Mouse (Mus musculus) heart, embryonic 12.5 days (tissue): ENCODE results near the gene Acpp. TPM values are rescaled to one million over a fixed set of nuclear protein-coding genes. Genes with fewer than 3 reads are reported as not detected.
A peak's percentile ranks its signal among the peaks of the same experiment; 100 is the strongest.
"Not testable (repeated sequence)": the region's sequence is repeated elsewhere in the genome, so short reads cannot be mapped to it uniquely, and the experiment has no call there.

Experiments used
- ATAC-seq: fragments of 200-750 bp; cut with Nextera tagmentation; 2 replicates; pipeline ENCODE4 v1.8.0; 2017; ENCODE audit warnings: moderate TSS enrichment, moderate library complexity; ENCODE audit not compliant: insufficient number of reproducible peaks, low FRiP score
- H3K27ac ChIP-seq: fragments of 300-500 bp; sonication (generic); 2 replicates; pipeline ENCODE4 v1.5.1; 2016; ENCODE audit warnings: mild to moderate bottlenecking, moderate library complexity; ENCODE audit not compliant: poor library complexity, severe bottlenecking
- H3K27me3 ChIP-seq: fragments of 300-500 bp; sonication (generic); replicated peaks from 2 replicates; pipeline ENCODE4 v1.6.1; 2016; ENCODE audit warnings: mild to moderate bottlenecking, moderate library complexity
- H3K36me3 ChIP-seq: fragments of 300-500 bp; sonication (generic); 2 replicates; pipeline ENCODE4 v1.6.1; 2016; ENCODE audit warnings: mild to moderate bottlenecking, moderate library complexity
- H3K4me1 ChIP-seq: fragments of 300-500 bp; sonication (generic); replicated peaks from 2 replicates; pipeline ENCODE4 v1.6.1; 2016; ENCODE audit warnings: mild to moderate bottlenecking
- H3K4me2 ChIP-seq: fragments of 300-500 bp; sonication (generic); 2 replicates; pipeline ENCODE4 v1.6.1; 2016; ENCODE audit warnings: mild to moderate bottlenecking, moderate library complexity
- H3K4me3 ChIP-seq: fragments of 300-500 bp; sonication (generic); 2 replicates; pipeline ENCODE4 v1.5.1; 2016; ENCODE audit warnings: mild to moderate bottlenecking
- H3K9ac ChIP-seq: fragments of 300-500 bp; sonication (generic); 2 replicates; pipeline ENCODE4 v1.6.1; 2016; ENCODE audit warnings: mild to moderate bottlenecking, moderate library complexity
- H3K9me3 ChIP-seq: fragments of 300-500 bp; sonication (generic); replicated peaks from 2 replicates; pipeline ENCODE4 v1.6.1; 2016; ENCODE audit warnings: mild to moderate bottlenecking, moderate library complexity
- WGBS: fragments of 180-500 bp; shearing (Covaris S2); methylation state at CpG from one replicate; pipeline ENCODE4 v1.1.7; 2016; 5-methylcytosine and 5-hydroxymethylcytosine counted together
- polyA plus RNA-seq: library from polyadenylated mRNA; unstranded; fragments of >200 nt; fragmentation: Nextera tagmentation; extraction: Ambion mirVana; gene quantifications from 2 replicates; pipeline ENCODE4 v1.2.1, GENCODE M21; 2016

Gene Acpp
- 0.15 TPM in 1 of 2 replicates, not detected in the other for polyA plus RNA-seq

DNA sequence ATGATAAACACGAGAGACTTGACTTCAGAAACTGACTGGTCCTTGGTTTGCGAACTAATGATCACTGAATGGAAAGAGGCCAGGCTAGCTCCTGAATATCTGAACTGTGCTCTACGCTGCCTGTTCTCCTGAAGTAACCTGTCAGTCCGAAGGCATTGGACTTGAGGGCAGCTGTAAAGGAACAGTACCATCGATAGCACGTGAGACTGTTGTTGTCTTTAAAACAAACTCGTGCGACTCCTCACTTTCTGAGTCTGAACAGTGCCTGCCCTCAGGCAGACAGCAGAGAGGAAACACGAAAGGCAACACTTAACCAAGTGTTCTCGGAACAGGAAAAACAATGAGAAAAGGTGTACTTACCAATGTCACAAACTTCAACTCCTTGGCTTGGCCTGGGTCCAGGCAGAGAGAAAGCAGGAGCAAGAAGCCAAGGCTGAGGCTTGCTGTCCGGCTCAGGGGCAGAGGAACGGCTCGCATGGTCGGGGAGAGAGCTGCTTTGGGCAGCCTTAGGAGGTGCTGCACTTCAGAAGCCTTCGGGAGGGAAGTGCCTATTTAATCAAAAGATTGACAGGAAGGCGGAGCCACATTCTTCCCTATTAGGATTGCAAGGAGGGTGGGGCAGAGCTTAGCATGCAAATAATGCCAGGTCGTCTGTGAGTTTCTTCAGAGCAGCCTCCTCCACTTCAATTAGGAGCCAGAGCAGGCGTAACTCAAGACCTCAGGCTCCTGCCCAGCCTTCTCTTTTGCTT, at the start of gene Acpp:
Acpp (minus strand) TSS at position 566 of the 749 bp plus-strand sequence.
- peak within 1 kb of the TSS; percentile 70 for H3K4me2 ChIP-seq
- H3K4me3 ChIP-seq: peak within 1 kb of the TSS; percentile 31
- WGBS: 19% methylated on average over 18 of the region's 18 CpGs
- H3K27ac ChIP-seq: no peak within 1 kb of the TSS
- H3K36me3 ChIP-seq: no peaks in the 10 kb centered on the region
- no peak for ATAC-seq
- H3K27me3 ChIP-seq: no peaks in the 10 kb centered on the region
- H3K9me3 ChIP-seq: no peaks in the 10 kb centered on the region
- peaks cover 8% of the 10 kb centered on the region; the same call in 1 of the 2 replicates for H3K4me1 ChIP-seq
- no peak within 1 kb of the TSS for H3K9ac ChIP-seq

DNA sequence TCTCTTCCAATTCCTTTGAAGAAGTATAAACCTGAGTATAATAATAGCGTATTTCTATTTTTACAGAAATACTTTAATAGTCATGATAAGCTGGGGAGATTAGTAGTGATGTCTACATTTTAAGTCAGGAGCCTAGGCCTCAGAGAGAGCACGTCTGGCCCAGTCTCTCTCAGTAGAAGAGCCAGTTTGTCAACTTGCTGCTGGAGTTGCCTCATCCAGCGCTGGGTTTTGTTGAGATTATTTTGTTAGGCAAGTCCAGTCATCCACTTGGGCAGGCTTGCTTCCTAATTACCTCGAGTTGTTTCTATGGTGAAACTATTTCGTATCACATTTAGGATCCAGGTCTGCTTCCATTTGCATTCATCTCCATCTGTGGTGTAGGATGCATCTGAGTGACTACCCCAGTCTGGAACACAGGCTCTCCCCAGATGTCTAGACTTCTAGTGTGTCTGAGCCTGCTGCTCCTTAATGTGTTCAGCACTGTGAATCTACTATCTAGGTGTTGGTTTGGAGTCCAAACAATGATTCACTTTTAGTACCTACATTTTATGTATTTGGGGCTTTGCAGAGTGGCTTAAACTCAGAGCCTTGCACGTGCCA, 45.1 kb upstream of the Acpp start:
- no peak for ATAC-seq
- Histone ChIP-seq H3K36me3 (no peaks in the 10 kb centered on the region), H3K9ac (no peak overlapping the region), H3K27me3 (no peaks in the 10 kb centered on the region), H3K4me2 (no peak overlapping the region), H3K4me1 (no peaks in the 10 kb centered on the region), H3K9me3 (no peaks in the 10 kb centered on the region), H3K27ac (no peak overlapping the region), H3K4me3 (no peak overlapping the region)
- WGBS: 82% methylated on average over 6 of the region's 6 CpGs

GRCm38 (mm10) chr9:104379532-104380162, 42.1 kb upstream of the Acpp start:
- Histone ChIP-seq H3K9me3 (no peaks in the 10 kb centered on the region), H3K9ac (no peak overlapping the region), H3K36me3 (no peaks in the 10 kb centered on the region), H3K4me2 (no peak overlapping the region), H3K4me3 (no peak overlapping the region), H3K27me3 (no peaks in the 10 kb centered on the region), H3K27ac (no peak overlapping the region), H3K4me1 (no peaks in the 10 kb centered on the region)
- ATAC-seq: no peak
- 57% methylated on average over 9 of the region's 9 CpGs for WGBS

DNA sequence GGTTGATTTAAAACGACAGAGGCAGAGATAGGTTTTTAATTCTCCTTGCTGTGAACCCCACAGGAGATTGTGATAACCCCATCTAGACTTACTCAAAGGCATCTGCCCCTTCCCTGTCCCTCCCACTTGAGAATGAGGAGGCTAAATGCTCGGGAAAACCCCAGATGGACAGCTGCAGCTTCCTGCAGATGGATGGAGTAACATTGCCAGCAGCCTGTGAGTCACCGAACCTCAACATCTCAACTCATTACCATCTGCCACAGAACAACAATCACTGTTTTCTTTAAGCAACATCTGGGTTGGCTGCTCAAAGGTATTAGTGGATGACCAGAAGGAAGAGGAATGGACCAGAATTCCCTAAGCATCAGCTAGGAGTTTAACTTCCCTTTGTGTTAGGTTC, 38.0 kb upstream of the Acpp start:
- Histone ChIP-seq H3K9ac (no peak overlapping the region), H3K36me3 (no peaks in the 10 kb centered on the region), H3K4me3 (no peak overlapping the region), H3K4me1 (no peaks in the 10 kb centered on the region), H3K4me2 (no peak overlapping the region), H3K27me3 (no peaks in the 10 kb centered on the region), H3K27ac (no peak overlapping the region), H3K9me3 (no peaks in the 10 kb centered on the region; the same call in 1 of the 2 replicates)
- ATAC-seq: no peak
- WGBS: 23% methylated on average over 3 of the region's 3 CpGs

- H3K9me3 ChIP-seq: peaks cover 4% of the 10 kb centered on the region; the same call in 1 of the 2 replicates
- H3K36me3 ChIP-seq: no peaks in the 10 kb centered on the region
- H3K27ac ChIP-seq: no peak overlapping the region
- no peak overlapping the region for H3K4me3 ChIP-seq
- H3K9ac ChIP-seq: no peak overlapping the region
- H3K27me3 ChIP-seq: no peaks in the 10 kb centered on the region
- no peak for ATAC-seq
- H3K4me2 ChIP-seq: no peak overlapping the region
- H3K4me1 ChIP-seq: no peaks in the 10 kb centered on the region
- WGBS: 22% methylated on average over 6 of the region's 6 CpGs
These were observed 35.7 kb upstream of the Acpp start for GRCm38 (mm10) chr9:104373253-104373652.

GRCm38 (mm10) chr9:104366983-104367382, 29.4 kb upstream of the Acpp start:
- no peak overlapping the region for H3K9ac ChIP-seq
- H3K4me3 ChIP-seq: no peak overlapping the region
- H3K4me2 ChIP-seq: no peak overlapping the region
- no peak overlapping the region for H3K27ac ChIP-seq
- no peaks in the 10 kb centered on the region for H3K36me3 ChIP-seq
- H3K9me3 ChIP-seq: peaks cover 27% of the 10 kb centered on the region
- H3K4me1 ChIP-seq: no peaks in the 10 kb centered on the region
- no peaks in the 10 kb centered on the region for H3K27me3 ChIP-seq
- WGBS: 76% methylated on average over 2 of the region's 2 CpGs
- no peak for ATAC-seq

DNA sequence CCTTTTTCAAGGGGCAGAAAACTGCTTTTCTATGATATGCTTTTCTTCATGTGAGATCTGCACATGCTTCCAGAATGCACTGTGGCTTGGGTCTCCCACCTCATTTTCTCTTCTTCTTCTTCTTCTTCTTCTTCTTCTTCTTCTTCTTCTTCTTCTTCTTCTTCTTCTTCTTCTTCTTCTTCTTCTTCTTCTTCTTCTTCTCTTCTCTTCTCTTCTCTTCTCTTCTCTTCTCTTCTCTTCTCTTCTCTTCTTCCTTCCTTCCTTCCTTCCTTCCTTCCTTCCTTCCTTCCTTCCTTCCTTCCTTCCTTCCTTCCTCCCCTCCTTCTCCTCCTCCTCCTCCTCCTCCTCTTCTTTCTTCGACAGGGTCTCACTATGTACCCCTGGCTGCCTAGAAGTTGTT, 24.4 kb upstream of the Acpp start:
- H3K9me3 ChIP-seq: peaks cover 14% of the 10 kb centered on the region
- not testable (repeated sequence) for H3K27me3 ChIP-seq, H3K4me1 ChIP-seq, H3K9ac ChIP-seq, H3K27ac ChIP-seq, H3K4me3 ChIP-seq, ATAC-seq, H3K36me3 ChIP-seq, H3K4me2 ChIP-seq
- WGBS: 67% methylated on average over 1 of the region's 1 CpGs

- 72% methylated on average over 17 of the region's 17 CpGs for WGBS
- Histone ChIP-seq H3K9me3 (peaks cover 11% of the 10 kb centered on the region), H3K27me3 (no peaks in the 10 kb centered on the region), H3K4me3 (no peak overlapping the region), H3K4me2 (no peak overlapping the region), H3K36me3 (no peaks in the 10 kb centered on the region), H3K27ac (no peak overlapping the region), H3K4me1 (no peaks in the 10 kb centered on the region), H3K9ac (no peak overlapping the region)
- ATAC-seq: no peak
These were observed 23.7 kb upstream of the Acpp start for GRCm38 (mm10) chr9:104361073-104361891.

GRCm38 (mm10) chr9:104360389-104360788, 22.8 kb upstream of the Acpp start:
- Histone ChIP-seq H3K4me1 (no peaks in the 10 kb centered on the region), H3K9me3 (peaks cover 11% of the 10 kb centered on the region), H3K4me2 (no peak overlapping the region), H3K27ac (no peak overlapping the region), H3K9ac (no peak overlapping the region), H3K4me3 (no peak overlapping the region), H3K27me3 (no peaks in the 10 kb centered on the region), H3K36me3 (no peaks in the 10 kb centered on the region)
- WGBS: 83% methylated on average over 4 of the region's 4 CpGs
- no peak for ATAC-seq

DNA sequence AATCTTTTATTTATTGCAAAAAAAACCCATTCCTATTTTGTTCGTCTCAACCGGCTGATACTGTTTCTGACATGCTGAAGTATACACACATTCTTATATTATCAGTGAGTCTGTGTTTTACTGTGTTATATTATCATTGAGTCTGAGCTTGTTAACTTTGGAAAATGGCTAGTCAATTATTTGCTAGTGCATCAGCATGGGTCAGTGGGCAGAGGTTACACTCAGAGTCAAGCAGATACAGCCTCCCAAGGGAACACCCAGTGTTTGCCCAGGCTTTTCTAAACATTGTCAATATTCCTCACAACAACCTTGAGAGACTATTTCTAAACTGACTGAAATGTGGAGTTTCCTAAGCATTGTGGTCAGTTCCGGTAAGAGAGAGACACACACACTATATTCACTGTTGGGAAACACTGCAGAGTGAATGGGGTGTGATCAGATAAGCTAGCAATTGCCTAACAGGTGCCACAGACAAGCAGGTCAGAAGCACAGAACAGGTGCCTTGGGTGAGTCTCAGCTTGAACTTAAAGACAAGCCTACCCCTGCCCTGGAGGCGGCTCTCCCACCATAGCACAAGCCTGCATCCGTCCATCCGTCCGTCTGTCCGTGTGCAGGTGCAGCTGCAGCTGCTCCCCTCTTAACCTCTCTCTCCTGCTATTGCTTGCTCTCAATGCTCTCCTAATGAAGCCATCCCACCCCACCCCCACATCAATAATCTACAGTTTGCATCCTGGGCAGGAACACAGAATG, 18.1 kb upstream of the Acpp start:
- Histone ChIP-seq H3K27me3 (no peaks in the 10 kb centered on the region), H3K9me3 (no peaks in the 10 kb centered on the region), H3K4me3 (no peak overlapping the region), H3K4me2 (no peak overlapping the region), H3K4me1 (no peaks in the 10 kb centered on the region), H3K36me3 (no peaks in the 10 kb centered on the region), H3K27ac (no peak overlapping the region), H3K9ac (no peak overlapping the region)
- 80% methylated on average over 8 of the region's 8 CpGs for WGBS
- ATAC-seq: no peak
